Mouse (Mus musculus) neural tube, embryonic 10.5 days (tissue): Measurements from ENCODE around the gene Ppp1r3d.

Experiments used
- DNase-seq: peaks from one replicate; pipeline ENCODE4 v3.0.0-alpha.2; 2017; ENCODE audit warnings: low spot score; ENCODE audit errors: extremely low spot score

Ppp1r3d gene

GRCm38 (mm10) chr2:178414261-178415149 lies at the start of gene Ppp1r3d, which contains the start of gene Fam217b:
TSS of gene Ppp1r3d (minus strand) at chr2:178414472.
TSS of gene Fam217b (plus strand) at chr2:178414524.
- DNase-seq = peak; percentile 72

- no peak for DNase-seq
Measured at GRCm38 (mm10) chr2:178460353-178460752, 46.1 kb upstream of the Ppp1r3d start.

DNA sequence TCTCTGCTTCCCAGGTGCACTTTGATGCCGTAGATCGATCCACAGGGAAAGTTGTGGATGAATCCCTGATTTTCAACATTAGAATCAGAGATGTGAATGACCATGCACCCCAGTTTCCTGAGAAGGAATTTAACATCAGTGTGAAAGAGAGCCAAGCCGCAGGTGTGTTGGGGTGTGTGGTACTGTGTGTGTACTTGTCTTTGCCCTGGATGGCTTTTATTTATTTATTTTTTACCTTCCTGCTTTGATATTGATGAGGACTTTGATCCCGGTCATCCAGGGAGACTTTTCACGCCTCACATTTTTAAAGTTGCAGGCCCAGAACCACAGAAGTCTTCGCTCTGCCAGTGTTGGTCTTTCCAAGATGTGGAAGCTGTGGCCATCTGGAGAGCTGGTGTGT lies 43.1 kb upstream of the Ppp1r3d start:
- no peak for DNase-seq

DNA sequence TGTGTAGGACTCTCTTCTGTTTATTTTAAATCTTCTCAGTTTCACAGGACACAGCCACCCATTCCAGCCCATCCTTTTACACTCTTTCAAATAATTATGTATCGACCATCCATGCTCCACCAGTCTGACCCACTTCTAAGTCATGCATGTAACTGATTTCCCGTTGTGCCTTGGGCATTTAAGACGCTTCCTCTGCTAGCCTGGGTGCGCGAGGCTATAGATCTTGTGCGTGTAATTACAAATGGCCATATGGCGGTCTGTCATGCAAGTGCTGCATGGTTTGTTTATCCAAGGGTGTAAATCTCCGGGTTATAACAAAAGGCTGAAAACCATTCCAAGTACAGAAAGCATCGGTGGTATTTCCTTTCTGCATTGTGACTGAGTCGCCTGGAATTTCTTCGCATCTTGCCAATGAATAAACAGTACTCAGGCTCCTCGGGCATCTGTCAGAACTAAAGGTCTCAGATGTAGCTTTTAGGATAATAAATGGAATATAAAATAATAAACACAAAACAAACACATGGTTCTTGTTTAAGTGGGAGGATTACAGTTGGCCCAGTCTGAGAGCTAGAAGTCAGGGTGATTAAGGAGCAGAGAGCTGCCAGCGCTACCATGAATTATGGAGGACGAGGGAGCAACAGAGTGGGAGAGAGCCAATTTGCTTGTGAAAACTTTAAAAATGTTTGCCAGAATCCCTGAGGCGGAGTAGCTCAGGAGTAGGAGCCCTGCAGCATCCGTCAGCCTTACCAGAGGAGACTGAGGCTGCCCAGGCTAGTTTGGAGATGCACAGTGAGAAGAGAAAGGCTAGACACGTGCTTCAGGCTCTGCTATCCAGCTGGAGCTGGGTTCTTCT lies 40.6 kb upstream of the Ppp1r3d start:
- DNase-seq = peak; percentile 50

- no peak for DNase-seq
Measured at GRCm38 (mm10) chr2:178450961-178451360, 36.7 kb upstream of the Ppp1r3d start.

GRCm38 (mm10) chr2:178450236-178450635 lies 36.0 kb upstream of the Ppp1r3d start:
- no peak for DNase-seq

- no peak for DNase-seq
Measured at GRCm38 (mm10) chr2:178449386-178449785, 35.1 kb upstream of the Ppp1r3d start.

DNA sequence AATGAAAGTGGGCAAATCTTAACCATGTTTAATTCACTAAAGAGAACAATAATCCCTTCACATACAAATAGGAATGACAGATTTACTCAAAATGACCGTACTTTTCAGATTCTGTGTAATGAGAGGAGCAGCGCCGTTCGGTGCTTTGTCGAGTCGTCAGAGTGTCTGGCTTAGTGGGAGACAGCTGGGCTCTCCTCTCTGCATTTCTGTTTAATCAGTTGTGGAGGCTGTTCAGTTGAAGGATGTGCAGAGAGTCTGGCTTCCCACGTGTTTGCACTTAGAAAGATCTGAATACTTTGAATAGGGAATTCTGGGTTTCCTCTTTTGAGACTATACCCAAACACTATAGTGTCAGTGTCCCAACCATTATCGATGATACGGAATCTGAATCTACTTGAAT lies 23.0 kb upstream of the Ppp1r3d start:
- no peak for DNase-seq

DNA sequence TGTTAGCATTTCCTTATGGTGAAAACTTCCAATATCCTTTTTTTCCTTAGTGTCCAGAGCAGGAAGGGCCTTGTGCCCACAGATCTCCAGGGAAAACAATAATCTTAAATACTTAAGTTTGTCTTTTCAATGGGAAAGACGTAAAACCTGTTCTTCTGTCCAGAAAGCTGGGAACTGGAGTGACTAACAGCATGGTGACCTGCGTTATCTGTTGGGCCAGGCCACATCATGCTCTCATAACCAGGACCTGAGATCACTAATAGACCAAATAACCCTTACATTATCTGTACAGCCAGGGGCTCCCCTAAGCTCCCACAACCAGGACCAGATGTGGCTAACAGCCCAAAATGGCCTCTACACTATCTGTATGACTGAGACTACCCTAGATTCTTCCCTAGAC lies 19.6 kb upstream of the Ppp1r3d start:
- no peak for DNase-seq

DNA sequence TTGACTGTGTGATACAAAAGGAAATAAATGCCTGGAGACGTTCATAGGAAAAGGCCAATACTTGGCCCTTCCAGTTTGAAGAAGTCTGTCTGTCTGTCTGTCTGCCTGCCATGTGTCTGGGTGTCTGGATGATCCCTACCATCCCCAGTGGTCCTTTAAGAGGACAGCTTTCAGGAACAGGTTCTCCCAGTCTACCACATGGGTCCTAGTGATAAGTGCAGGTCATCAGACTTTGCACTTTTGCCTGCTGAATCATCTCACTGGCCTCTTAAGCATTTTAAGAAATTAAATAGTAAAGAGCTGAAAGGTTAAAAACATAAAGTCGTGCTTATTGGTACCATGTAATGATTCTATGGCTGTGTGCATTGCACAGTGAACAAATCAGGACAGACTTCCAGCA lies 19.2 kb upstream of the Ppp1r3d start:
- DNase-seq = no peak

- DNase-seq = no peak
Measured at GRCm38 (mm10) chr2:178430231-178430630, 16.0 kb upstream of the Ppp1r3d start, which contains the start of gene Cdh26. TSS of gene Cdh26 (plus strand) at chr2:178430531.

DNA sequence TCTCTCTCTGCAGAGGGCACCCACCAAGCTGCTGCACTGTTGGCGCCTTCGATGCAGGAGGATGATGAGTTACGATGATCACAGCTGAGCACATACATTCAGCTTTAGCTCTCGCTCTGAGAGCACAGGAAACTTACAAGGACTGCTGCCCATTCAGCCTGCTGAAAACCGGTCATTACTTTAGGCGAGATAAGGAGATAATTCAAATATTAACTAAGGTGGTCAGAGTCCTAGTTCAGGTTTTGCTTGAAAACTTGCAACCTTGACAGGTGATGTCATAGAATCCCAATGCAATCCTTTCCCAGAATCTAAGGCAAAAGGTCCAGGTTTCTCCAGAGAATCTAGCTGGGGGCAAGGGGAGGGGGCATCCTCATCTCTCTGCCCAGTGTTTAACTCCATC lies 15.2 kb upstream of the Ppp1r3d start:
- no peak for DNase-seq

GRCm38 (mm10) chr2:178428676-178429075 lies 14.4 kb upstream of the Ppp1r3d start:
- no peak for DNase-seq

DNA sequence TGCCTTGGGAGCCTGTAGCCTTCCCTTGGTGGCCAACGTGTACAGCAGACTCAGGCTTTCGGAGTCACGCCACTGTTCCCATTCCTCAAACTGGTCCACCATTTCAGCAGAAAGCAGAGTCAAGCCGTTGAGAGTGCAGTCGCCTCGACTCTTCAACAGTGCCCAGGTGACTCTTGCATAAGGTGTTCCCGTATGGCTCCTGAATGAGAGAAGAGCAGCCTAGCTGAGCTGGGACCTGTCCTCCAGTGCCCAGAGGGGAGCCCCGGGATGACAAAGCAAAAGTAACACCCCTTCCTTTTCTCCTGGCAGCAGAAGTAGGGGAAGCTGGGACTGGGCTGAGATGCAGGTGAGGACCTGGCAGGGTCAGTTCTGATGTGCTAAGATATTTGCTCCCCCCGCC lies 13.9 kb upstream of the Ppp1r3d start:
- DNase-seq = no peak

DNA sequence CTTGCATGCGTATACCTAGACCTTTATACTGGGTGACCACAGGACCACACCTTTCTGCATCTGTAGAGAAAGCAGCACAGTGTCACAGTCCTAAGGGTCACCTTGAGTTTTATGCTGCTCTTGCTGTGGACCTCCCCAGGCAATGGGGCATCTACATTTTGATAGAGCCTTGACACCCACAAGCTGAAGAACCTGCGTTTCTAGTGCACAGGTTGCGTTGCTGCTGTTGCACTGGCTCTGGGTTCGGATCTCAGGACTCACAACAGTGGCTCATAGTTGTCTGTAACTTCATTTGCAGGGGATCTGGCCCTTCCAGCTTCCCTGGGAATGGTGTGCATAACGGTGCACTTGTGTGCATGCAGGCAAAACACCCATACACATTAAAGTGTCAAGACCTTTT lies 12.9 kb upstream of the Ppp1r3d start:
- no peak for DNase-seq

GRCm38 (mm10) chr2:178426229-178426628 lies 12.0 kb upstream of the Ppp1r3d start:
- DNase-seq = peak; percentile 13

DNA sequence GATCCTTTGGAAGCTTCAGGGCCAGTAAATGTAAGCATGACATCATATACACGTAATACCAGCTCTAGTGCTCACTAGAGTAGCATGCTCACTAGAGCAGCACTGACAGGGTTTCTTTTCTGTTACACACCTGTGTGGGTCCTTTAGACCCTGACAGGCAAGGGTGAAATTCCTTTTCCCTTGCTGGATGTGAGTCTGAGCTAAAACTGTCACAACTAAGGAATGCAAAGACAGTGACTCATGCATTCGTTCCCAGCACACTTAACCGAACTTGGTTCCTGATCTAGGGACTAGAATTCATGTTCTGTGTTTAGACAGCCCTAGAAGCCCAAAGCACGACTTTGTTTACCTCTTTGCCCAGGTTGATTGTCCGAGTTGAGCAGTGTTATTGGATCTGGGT lies 9.0 kb upstream of the Ppp1r3d start:
- DNase-seq = no peak

DNA sequence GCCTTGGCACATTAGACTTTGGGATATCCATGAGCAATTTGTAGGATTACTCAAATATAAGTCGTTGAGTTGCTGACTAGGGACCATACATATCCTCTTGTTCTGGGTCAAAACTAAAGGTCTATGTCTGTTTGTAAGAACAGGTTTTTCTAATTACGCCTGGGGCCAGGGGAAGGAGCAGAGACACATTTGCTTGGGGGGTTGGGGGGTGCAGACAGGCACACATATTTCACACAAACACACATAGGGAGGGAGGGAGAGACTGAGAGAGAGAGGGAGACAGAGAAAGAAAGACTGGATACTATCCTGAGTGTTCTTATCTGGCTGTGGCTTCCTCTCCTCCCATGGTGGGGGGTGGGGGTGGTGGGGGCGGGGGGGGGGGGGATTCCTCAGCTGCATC lies 7.9 kb upstream of the Ppp1r3d start:
- DNase-seq = peak; percentile 20

DNA sequence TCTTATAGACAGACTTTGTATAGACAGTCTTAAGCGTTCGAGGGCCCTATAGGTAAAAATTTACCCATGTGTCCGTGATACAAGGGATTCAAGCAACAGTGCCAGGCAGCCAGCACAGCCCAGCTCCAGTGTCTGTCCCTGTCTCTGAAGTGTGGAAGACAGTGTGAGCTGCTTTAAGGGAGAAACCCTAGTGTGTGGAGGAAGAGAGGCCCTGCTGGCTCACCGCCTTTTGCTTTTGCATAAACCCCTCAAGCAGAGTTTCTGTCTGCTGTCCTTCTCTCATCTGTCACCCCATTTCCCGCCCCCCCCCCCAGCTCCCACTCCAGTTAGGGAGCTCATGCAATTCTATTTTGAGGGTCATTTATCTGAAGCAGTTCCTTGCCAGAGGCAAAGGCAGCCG lies 7.3 kb upstream of the Ppp1r3d start:
- no peak for DNase-seq

DNA sequence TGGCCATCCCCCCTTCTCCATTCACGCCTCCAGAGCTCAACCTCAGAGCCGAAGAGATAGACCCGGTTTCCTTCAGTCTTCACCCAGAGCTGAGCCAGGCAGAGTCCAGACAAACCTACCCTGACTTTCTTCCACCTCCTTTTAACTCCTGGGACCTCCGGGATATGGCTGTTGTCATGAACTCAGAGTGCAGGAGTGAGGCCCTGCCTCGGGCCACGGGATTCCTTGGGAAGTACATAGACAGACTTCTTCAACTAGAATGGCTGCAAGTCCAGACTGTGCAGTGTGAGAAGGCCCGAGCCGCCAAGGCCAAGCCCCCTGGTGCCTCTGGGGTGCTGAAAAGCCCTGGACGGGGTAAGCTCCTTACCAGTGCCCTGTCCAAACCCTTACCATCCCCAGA lies 6.3 kb upstream of the Ppp1r3d start:
- DNase-seq = peak; percentile 12

DNA sequence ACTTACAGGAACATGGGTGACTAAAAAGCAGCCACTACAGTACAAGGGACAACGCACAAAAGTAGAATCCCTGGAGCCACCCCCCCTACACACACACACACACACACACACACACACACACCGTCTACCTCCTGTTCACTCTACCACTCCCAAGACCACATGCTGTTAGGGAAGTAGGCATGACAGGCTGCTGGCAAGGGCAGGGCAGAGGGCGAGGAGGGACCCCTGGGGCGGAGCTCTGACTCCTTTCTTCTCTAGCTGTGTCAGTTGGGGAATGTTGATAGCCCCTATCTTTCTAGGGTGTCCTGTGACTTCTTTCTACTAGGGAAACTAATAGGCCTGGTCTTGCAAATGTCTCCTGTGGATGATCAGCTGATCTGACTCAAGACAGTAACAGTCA lies 2.7 kb upstream of the Ppp1r3d start:
- DNase-seq = peak; percentile 9

GRCm38 (mm10) chr2:178416427-178416826 lies 2.2 kb upstream of the Ppp1r3d start:
- peak; percentile 10 for DNase-seq
